Mouse (Mus musculus): ENCODE data around the gene Zbtb7b.

GRCm38 (mm10) chr3:89401329-89401728 lies 6.8 kb upstream of the Zbtb7b start:
- TF ChIP-seq GATA1 (IDR thresholded peaks at IDR 0.05; ENCODE audit: borderline replicate concordance, low read length) = no peak
- no peak for TF ChIP-seq FLI1 (IDR thresholded peaks at IDR 0.05; ENCODE audit: low read length)
